Mouse (Mus musculus): ENCODE data around the gene Wnt10a.

Gene Wnt10a

GRCm38 (mm10) chr1:74791249-74791648 is at the start of gene Wnt10a:
Wnt10a (plus strand) TSS chr1:74791516.
- DNase-seq (ENCODE audit: low spot score): no peak

GRCm38 (mm10) chr1:74747335-74747734 is 44.0 kb upstream of the Wnt10a start:
- DNase-seq (ENCODE audit: low spot score): no peak

- peak; percentile 71 for DNase-seq (ENCODE audit: low spot score)
These were observed 42.6 kb upstream of the Wnt10a start, which contains the start of gene Prkag3 for GRCm38 (mm10) chr1:74748643-74749271. Prkag3 (minus strand) TSS chr1:74749221.

GRCm38 (mm10) chr1:74749301-74749700 is 42.0 kb upstream of the Wnt10a start:
- no peak for DNase-seq (ENCODE audit: low spot score)

- DNase-seq (ENCODE audit: low spot score): no peak
These were observed 40.6 kb upstream of the Wnt10a start for GRCm38 (mm10) chr1:74750683-74751082.

- DNase-seq (ENCODE audit: low spot score): no peak
These were observed 39.2 kb upstream of the Wnt10a start for GRCm38 (mm10) chr1:74752150-74752549.

- DNase-seq (ENCODE audit: low spot score): no peak
These were observed 38.5 kb upstream of the Wnt10a start for GRCm38 (mm10) chr1:74752833-74753232.

GRCm38 (mm10) chr1:74753266-74753974 is 37.9 kb upstream of the Wnt10a start:
- no peak for DNase-seq (ENCODE audit: low spot score)

GRCm38 (mm10) chr1:74754175-74754785 is 37.0 kb upstream of the Wnt10a start:
- no peak for DNase-seq (ENCODE audit: low spot score)

- peak; percentile 77 for DNase-seq (ENCODE audit: low spot score)
These were observed 31.5 kb upstream of the Wnt10a start for GRCm38 (mm10) chr1:74759773-74760172.

- DNase-seq (ENCODE audit: low spot score): peak; percentile 79
These were observed 28.2 kb upstream of the Wnt10a start for GRCm38 (mm10) chr1:74763081-74763480.

GRCm38 (mm10) chr1:74770727-74771466 is 20.4 kb upstream of the Wnt10a start:
- no peak for DNase-seq (ENCODE audit: low spot score)

GRCm38 (mm10) chr1:74771467-74771844 is 19.9 kb upstream of the Wnt10a start:
- no peak for DNase-seq (ENCODE audit: low spot score)

- no peak for DNase-seq (ENCODE audit: low spot score)
These were observed 19.6 kb upstream of the Wnt10a start, which contains the start of gene Wnt6 for GRCm38 (mm10) chr1:74771845-74771930. Wnt6 (plus strand) TSS chr1:74771892.

GRCm38 (mm10) chr1:74771931-74772620 is 19.2 kb upstream of the Wnt10a start:
- no peak for DNase-seq (ENCODE audit: low spot score)

GRCm38 (mm10) chr1:74773136-74773535 is 18.2 kb upstream of the Wnt10a start:
- DNase-seq (ENCODE audit: low spot score): peak; percentile 87

GRCm38 (mm10) chr1:74774062-74774461 is 17.3 kb upstream of the Wnt10a start:
- no peak for DNase-seq (ENCODE audit: low spot score)

- DNase-seq (ENCODE audit: low spot score): peak; percentile 68
These were observed 15.5 kb upstream of the Wnt10a start for GRCm38 (mm10) chr1:74775816-74776215.

- no peak for DNase-seq (ENCODE audit: low spot score)
These were observed 12.3 kb upstream of the Wnt10a start for GRCm38 (mm10) chr1:74778934-74779486.

- DNase-seq (ENCODE audit: low spot score): no peak
These were observed 9.3 kb upstream of the Wnt10a start for GRCm38 (mm10) chr1:74782045-74782444.

- no peak for DNase-seq (ENCODE audit: low spot score)
These were observed 7.8 kb upstream of the Wnt10a start for GRCm38 (mm10) chr1:74783554-74783953.

All from retina, embryonic 14.5 days (tissue).